Mouse (Mus musculus): ENCODE measurements around the gene Msi2. TPM values are rescaled to one million over a fixed set of nuclear protein-coding genes. Genes with fewer than 3 reads are reported as not detected.

Msi2 gene
- total RNA-seq, 2 experiments from 2014 or later, result 116 to 123 TPM

DNA sequence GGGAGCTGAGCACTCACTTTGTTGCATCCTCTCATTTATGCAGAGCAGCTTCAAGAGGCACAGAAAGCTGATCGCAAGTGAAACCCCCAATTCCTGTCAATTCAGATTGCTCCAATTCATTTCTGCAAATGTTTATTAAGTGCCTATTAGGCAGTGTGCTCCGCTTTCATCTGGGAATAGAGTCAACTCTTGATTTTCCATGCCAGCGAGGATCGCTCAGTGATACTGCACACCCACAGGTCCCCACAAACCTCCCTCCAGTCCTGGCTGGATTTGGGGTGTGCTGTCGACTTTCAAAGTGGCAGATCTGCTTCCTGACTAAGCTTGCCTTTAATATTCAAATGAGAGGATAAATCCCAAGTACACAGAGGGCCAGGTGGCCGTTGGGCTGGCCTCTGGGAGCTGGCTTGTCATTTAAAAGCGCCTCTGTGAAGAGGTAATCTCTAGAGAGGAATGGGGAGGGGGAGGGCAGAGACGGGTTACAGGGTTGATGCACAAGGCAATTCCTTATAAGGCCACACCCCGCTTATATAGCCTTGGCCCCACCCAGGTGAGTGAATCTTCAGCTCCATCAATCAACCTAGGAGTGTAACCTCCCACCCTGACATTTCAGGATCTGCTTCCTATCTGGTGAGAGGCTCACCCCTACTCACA, 339.5 kb downstream of the Msi2 start:
- no peak for DNase-seq (ENCODE audit: low spot score in 2 of 2)
- intact Hi-C loops (cut with DNase I), result no loop called here

DNA sequence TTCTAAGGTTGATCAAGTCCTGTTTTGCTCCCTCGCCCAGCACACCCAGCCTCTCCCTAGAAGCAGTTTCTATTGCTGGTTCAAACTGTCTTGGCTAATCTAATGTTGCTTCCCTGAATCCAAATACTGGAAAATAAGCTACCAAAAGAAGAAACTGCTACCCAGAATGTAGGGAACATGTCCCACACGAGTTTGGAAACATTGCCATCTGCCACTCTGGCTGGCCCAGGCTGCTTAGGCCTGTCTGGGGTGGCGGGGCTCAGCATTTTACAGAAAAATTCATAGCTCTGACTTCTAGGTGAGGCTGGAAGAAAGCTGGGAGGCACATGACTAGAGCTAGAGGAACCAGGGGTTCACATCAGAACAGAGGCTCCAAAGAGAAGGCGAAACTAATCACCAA, 345.7 kb downstream of the Msi2 start:
- intact Hi-C loops (cut with DNase I), result no loop called here
- DNase-seq (ENCODE audit: low spot score in 2 of 2), result peak in 1 of 2 experiments; percentile 30

DNA sequence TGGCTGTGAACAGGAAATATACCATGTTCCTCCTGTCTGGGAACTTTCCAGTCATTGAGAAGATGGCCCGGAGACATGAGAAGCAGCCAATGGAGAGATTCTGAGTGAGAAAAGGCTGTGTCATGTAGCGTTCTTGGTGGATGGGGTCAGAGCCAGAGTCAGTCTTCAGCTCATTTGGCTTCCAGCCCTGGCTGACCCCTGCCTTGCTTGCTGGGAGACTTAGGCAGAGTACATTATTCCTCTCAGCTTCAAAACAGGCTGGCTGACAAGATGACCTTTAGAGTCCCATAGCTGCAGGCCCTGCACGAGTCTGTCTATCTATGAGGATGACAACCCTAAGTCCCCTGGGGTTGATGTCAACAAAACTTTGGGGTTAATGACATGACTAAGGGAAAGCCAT, 348.4 kb downstream of the Msi2 start:
- intact Hi-C loops (cut with DNase I), result no loop called here
- no peak for DNase-seq (ENCODE audit: low spot score in 2 of 2)

DNA sequence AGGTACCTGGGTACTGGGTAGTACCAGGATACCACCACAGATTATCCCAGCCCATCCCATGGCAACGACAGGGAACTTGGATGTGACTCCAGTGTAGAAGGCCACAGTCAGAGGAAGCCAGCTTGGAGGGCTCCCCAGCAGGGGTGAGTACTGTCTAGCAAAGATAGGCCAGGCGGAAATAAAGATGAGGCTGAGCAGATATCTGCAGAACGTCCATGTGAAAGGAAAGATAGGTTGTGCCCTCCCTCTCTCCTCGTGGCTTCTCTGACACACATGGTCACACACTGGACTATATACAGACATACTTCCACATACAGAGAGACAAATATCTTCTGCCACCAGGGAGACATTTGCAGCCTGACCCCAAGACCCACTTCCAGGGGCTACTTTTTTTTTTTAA, 350.8 kb downstream of the Msi2 start:
- intact Hi-C loops (cut with DNase I), result no loop called here
- no peak for DNase-seq (ENCODE audit: low spot score in 2 of 2)

DNA sequence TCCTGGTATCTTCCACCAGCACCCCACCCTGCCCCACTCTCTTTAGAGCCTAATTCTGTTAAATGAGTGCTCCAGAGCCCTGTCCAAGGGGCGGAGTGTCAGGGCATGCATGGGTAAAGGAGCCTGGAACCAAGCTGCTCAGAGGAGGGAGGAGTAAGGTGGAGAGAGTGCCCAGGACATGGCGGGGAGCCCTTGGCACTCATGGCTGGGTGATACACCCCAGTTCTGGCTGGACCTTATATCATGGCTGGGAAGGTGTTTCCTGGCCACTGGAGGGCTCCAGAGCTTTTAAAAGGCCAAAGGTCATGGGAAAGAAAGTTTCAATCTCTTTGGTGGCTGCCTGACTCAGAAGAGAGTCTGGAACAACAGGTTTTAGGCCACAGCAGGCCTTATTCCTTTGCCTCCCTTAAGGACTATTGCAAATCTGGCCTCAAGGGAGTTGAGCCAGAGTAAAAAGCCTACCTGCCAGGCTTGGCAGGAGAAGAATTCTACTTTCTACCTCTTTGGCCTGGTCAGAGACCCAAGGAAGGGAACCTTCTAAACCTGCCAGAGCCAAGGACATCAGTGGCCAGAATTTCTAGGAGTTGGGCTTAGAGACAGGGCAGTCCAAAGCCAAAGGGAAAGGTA, 352.3 kb downstream of the Msi2 start:
- DNase-seq (ENCODE audit: low spot score in 2 of 2), result no peak
- intact Hi-C loops (cut with DNase I), result no loop called here

DNA sequence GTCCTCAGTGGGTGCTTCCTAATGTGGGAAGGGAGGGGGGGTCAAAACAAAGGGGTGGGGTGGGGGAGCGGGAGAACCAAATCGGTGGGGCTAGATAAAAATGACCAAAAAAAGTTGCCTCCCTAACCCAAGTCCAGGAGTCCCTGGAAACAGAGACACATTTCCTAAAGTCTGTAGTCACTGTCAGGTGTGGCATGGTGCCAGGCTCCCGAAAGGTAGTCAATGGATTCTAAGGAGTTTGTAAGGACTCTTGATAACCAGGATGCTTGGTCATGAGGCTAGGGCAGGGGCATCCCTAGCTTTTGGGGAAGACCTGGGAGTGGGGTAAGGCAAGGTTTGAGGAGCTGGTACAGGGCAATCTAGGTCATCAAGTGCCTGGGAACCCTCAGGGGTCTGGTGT, 354.1 kb downstream of the Msi2 start:
- intact Hi-C loops (cut with DNase I), result no loop called here
- no peak for DNase-seq (ENCODE audit: low spot score in 2 of 2)

DNA sequence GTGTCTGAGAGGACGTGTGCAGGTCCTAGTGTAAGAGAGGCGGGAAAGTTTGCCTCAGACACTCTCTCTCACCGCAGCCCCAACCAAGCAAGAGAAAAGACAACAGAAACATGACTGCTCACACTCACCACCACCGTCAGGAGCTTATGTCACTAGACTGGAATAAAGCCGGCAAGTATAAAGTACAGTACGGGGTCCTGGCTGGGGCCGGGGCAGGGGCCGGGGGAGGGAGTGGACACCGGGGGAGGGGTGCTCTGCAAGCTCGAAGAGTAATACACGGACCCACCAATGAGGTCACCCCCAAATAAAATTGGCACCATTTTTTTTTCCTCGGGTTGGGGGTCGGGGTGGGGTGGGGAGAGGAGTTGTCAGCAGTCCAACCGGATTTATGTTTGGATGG, 354.8 kb downstream of the Msi2 start:
- DNase-seq (ENCODE audit: low spot score in 2 of 2), result no peak
- intact Hi-C loops (cut with DNase I), result no loop called here

DNA sequence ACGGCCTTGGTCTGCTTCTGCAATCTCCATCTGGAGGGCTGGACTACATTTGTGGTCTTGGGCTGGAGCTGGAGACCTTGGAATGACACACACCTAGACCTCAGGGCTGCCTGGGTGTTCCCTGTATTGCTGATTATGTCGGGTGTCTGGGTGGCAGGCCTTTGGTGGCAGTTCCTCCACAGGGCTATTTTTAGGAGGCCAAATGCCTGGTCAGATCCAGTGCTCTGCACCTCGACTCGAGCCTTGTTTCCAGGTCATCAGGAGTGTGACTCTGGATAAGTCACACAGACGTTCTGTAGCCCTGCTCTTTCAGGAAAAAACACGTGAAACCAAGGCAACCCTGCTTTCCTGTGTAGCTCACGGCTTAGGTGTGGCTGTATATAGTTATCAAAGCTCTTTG, 358.6 kb downstream of the Msi2 start:
- intact Hi-C loops (cut with DNase I), result no loop called here
- DNase-seq (ENCODE audit: low spot score in 2 of 2), result no peak

DNA sequence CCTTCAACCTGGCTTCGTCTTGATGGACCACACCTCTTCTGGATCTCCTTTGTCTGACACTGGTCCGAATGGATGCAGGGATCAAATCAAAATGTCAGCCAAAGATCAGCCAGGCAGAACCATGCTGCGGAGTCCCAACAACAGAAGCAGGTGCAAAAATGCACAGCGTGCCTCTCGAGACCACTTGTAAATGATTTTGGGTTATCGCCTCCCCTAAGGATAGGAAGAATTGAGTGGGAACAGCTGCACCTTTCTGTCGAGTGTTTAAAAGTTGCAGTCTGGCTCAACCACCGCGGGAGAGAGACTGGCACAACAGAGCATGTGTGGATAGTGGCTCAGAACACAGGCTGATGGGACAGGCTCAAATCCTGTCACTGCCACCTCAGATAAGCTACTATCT, 361.0 kb downstream of the Msi2 start:
- intact Hi-C loops (cut with DNase I), result no loop called here
- DNase-seq (ENCODE audit: low spot score in 2 of 2), result no peak

DNA sequence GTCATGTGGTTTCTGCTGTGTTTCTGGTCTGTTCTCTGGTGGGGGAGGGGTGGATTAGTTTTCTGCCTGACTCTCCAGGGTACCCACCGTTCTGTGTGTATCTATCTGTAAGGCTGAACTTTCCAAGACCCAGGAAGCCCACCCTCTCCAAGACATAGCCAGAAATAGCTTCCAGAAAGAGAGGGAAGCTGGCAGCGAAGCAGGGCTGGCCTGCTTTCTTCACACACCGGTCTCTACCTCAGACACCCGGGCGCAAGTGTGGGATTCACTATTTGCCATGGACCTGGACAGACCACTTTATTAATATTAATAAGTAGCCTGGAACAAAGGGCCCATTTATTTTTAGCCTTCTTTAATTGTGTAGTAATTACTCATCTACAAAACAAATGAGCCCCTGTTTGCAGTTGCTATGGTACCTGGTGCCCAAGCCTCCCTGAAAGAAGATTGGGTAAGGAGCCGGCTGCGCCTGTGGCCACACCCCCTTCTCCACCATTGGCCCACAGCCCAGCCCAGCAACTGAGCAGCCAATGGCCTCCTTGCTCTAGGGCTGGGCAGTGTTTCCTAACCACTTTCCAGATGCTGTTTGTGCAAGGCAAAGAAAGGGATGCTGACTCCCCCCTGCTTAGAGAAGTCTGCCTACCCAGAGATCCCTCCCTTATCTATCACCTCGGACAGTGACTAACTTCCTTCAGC, 361.6 kb downstream of the Msi2 start:
- intact Hi-C loops (cut with DNase I), result no loop called here
- DNase-seq (ENCODE audit: low spot score in 2 of 2), result peak; percentile 70 to 77

DNA sequence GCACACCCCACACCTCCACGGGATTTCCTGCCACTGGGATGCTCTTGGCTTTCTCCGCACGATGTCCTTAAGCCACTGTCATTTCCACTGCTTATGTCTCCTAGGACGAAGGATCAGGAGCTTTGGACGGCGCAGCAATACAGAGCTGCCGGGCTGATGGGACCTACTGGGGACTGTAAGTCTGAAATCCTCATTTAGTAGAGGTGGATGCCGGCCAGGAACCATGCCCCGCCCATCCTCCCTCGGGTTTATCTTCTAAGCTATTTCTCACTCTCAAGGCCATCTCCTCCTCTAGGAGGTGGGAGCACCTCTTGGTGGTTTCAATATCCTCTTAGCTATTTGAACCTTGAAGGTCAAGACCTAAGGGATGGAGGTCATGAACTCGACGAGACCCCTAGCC, 362.3 kb downstream of the Msi2 start:
- DNase-seq (ENCODE audit: low spot score in 2 of 2), result no peak
- intact Hi-C loops (cut with DNase I), result no loop called here

DNA sequence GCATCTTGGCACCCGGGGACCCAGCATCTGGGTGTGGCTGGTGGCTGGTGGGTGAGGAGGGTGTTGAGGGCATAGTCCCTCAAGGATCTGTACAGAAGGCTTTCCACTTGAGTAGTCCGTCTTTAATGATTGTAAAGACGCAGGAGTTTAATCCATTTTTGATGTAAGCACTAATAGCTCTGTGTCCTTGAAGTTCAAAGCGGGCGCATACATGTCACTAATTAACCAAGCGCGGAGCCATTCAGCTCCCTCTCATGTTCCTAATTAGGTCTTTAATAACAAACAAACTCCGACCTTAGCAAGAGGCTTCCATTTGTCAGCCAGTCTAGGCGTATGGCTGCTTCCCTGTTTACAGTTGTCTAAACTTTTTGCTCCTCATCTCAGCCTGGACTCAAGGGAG, 363.5 kb downstream of the Msi2 start:
- no peak for DNase-seq (ENCODE audit: low spot score in 2 of 2)
- intact Hi-C loops (cut with DNase I), result no loop called here

DNA sequence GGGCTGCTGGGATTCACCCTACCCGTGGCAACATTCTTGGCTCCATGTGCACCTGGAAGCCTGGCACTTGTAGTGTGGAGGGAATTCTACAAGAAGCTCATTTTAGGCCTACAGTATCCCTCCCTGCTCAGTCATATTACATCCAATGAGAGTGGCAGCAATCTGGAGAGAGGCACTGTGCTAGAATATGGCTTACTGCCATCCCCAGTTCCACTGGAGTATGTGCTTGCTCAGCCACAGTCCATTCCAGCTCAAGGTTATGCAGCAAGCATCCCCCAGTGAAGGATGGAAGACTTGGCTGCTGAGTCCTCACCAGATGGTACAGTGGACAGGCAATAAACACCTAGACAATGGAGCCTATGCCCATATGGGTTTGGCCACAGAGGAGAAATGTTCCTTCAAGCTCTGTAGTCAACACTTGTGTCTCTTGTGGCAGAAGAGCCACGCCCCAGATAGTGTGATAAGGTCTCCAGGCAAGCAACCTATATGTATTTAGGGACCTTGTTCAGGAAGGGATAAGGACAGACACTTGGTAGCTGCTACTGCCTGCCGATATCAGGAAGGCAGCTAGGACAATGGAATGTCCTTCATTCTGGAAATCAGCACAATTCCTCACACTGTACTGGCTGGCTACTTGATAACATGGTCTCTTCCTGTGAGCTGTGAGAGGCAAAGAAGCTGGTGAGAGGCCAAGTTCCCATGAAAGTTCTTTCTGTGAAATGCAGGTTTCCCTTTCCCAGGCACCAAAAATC, 366.4 kb downstream of the Msi2 start:
- intact Hi-C loops (cut with DNase I), result no loop called here
- no peak for DNase-seq (ENCODE audit: low spot score in 2 of 2)

DNA sequence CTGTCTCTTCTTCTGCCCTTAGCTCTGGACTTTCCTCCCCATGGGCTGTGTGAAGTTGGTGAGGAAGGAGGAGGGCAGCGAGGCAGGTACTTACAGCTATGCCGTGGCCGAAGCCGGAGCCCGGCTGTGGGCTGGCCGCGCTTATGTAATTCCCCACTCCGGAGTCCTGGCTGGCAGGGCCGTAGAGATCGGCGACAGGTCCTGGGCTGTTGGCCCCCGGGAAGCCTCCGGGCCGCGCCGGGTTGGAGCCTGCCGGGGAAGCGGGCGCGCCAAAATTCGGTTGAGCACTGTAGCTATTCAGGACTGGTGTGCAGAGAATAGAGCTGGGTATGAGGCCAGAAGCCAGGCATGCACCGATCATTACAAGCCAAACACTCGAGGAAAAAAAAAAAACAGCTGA, 369.6 kb downstream of the Msi2 start:
- peak in 1 of 2 experiments; percentile 9 for DNase-seq (ENCODE audit: low spot score in 2 of 2)

DNA sequence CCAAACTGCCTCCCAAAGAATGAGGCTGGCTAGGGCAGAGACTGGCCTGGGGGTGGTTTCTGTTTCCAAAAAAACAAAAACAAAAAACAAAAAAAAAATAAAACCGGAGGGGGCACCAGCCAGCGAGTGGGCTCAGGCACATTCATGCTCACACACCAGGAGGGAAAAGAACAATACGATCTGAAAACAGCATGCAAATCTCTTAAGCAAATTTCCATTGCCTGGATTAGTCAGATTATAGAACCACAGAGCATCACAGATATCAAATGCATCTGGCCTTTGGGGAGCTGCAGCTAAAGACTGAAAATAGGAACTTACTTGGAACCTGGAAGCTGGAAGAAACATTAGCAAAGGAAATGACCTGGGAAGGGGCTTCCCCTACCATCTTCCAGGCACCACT, 370.3 kb downstream of the Msi2 start:
- no peak for DNase-seq (ENCODE audit: low spot score in 2 of 2)
- intact Hi-C loops (cut with DNase I), result no loop called here

More for the DNA sequence above, 369.6 kb downstream of the Msi2 start:
- intact Hi-C loops (cut with DNase I), result no loop called here

DNA sequence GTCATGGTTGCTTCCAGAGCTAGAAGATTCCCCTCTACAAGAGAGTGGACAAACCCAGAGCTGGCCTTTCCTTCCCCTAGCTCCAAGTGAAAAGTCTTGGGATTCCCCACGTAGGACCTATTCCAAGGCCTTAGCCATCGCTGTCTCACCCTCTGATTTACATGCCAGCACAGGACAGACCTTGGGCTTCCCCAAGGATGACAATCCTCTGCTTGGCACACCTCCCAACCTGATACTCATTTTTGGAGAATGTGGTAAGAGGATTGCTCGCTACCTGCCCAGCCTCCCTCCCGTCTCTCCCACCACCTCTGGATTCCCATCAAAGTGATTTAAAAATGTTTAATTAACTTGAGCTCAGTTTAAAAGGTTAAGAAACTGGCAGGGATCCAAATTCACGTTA, 372.2 kb downstream of the Msi2 start:
- intact Hi-C loops (cut with DNase I), result no loop called here

DNA sequence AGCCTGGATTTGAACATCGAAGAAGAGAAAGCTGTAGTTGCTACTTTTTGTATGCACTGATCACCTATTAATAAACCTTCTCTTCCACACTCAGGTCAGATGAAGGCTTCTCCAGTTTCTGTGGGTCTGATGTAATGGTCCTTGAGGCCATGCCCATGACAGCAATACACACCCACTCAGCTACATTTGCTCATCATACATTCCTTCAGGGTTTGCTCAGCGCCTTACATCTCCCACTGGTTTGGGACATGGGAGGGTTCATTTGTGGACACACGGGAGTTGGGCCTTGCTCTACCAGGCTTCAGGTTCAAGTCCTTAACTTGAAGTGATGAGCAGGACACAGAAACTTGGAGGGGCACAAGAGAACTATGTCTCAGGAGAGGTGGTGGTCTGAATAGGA, 380.4 kb downstream of the Msi2 start:
- DNase-seq (ENCODE audit: low spot score in 2 of 2), result no peak
- intact Hi-C loops (cut with DNase I), result no loop called here

More for the DNA sequence above, 372.2 kb downstream of the Msi2 start:
- DNase-seq (ENCODE audit: low spot score in 2 of 2), result no peak

DNA sequence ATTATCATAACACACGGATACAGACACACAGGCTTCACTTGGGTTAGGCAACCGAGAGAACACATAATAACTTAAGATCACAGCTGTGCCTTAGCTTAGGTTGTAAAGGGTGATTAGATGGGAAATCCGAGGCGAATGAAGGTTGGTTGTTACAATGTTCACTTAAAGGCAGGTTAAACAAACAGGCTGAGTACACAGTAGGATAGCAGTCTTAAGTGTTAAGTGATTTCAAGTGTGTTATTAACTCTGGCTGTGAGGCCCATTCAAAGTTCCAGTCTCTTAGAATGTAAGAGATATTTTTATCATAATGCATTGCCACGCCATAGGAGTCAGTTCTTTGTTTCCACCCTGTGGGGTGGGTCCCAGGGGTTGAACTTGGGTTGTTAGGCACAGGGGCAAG, 383.4 kb downstream of the Msi2 start:
- intact Hi-C loops (cut with DNase I), result no loop called here
- no peak for DNase-seq (ENCODE audit: low spot score in 2 of 2)

DNA sequence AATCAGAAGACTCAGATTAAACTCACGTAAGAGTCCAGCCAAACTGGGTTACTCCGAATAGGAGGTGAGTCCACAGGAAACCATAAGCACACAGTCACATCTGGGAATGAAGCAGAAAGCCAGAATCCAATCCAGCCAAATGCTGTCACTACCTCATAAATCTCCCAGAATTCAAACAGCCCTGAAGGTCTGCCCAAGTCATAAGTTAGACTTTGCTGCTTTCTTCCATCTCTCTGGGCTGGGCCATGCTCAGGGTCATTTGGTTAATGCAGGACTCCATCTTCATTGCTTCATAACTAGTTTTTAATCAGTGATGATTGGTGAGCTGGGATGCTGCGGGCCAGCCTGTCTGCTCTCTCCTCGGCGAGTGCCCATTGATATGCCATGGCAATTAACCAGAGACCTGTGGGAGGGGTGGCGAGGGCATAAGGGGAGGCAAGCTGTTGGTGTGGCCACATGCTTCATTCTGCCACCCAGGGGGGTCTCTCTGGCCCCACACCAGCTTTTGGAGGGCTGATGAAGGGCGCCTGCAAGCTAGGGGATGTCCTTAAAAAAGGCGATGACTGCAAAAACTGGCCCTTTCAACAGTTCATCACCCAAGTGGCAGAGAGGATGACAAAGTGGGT, 385.9 kb downstream of the Msi2 start:
- no peak for DNase-seq (ENCODE audit: low spot score in 2 of 2)
- intact Hi-C loops (cut with DNase I), result no loop called here

DNA sequence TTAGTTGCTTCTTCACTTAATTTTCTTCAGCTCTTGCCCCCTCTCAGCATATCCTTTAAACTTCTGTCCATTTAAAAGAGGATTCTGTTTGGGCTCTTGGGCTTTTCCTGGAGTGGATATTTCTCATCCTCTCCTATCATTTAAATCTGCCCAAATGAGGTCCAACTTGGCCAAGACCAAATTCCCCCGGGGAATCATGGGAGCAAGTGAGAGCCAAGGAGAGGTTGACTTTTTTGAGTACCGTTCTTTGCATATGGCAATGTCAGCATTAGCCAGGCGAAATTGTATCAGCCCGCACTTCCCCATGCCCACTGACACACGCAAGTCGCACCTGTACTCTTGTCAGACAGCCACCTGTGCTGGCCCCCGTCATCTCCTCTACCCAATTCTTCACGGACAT, 386.6 kb downstream of the Msi2 start:
- DNase-seq (ENCODE audit: low spot score in 2 of 2), result no peak
- intact Hi-C loops (cut with DNase I), result no loop called here
